Mouse (Mus musculus): Measurements from ENCODE around the gene Gnai1.

- TF ChIP-seq POLR2A (IDR thresholded peaks at IDR 0.05; ENCODE audit: control insufficient read depth, extremely low read depth, insufficient read depth, low read length, poor library complexity), result no peak
- no peak for TF ChIP-seq CTCF (IDR thresholded peaks at IDR 0.05; ENCODE audit: borderline replicate concordance, control insufficient read depth, extremely low read depth, insufficient read depth, low read length, poor library complexity)
Observed at GRCm38 (mm10) chr5:18358778-18359177, 1.4 kb downstream of the Gnai1 start.
